Mouse (Mus musculus) heart, embryonic 10.5 days (tissue): ENCODE results near the gene Tshz2. TPM values are rescaled to one million over a fixed set of nuclear protein-coding genes. Genes with fewer than 3 reads are reported as not detected.

ENCODE experiments used
- DNase-seq: peaks from one replicate; pipeline ENCODE4 v3.0.0-alpha.2; 2017; ENCODE audit warnings: low spot score
- H3K27ac ChIP-seq: fragments of 300-500 bp; sonication (generic); 2 replicates; pipeline ENCODE4 v1.5.1; 2016; ENCODE audit warnings: mild to moderate bottlenecking
- H3K27me3 ChIP-seq: fragments of 300-500 bp; sonication (generic); 2 replicates; pipeline ENCODE4 v1.6.1; 2016; ENCODE audit warnings: mild to moderate bottlenecking; ENCODE audit not compliant: poor library complexity, insufficient read depth, severe bottlenecking
- H3K36me3 ChIP-seq: fragments of 300-500 bp; sonication (generic); 2 replicates; pipeline ENCODE4 v1.6.1; 2016; ENCODE audit warnings: mild to moderate bottlenecking, moderate library complexity
- H3K4me1 ChIP-seq: fragments of 300-500 bp; sonication (generic); 2 replicates; pipeline ENCODE4 v1.6.1; 2016; ENCODE audit warnings: mild to moderate bottlenecking
- H3K4me3 ChIP-seq: fragments of 300-500 bp; sonication (generic); 2 replicates; pipeline ENCODE4 v1.5.1; 2016; ENCODE audit warnings: mild to moderate bottlenecking, moderate library complexity
- H3K9me3 ChIP-seq: fragments of 300-500 bp; sonication (generic); 2 replicates; pipeline ENCODE4 v1.6.1; 2016; ENCODE audit warnings: mild to moderate bottlenecking, moderate library complexity
- WGBS: fragments of 180-500 bp; shearing (Covaris S2); methylation state at CpG from one replicate; pipeline ENCODE4 v1.1.7; 2016; 5-methylcytosine and 5-hydroxymethylcytosine counted together
- polyA plus RNA-seq: library from polyadenylated mRNA; unstranded; fragments of >200 nt; fragmentation: Nextera tagmentation; extraction: Ambion mirVana; gene quantifications from 2 replicates; pipeline ENCODE4 v1.2.1, GENCODE M21; 2016

Tshz2 gene
- polyA plus RNA-seq, 1 experiment from 2014 or later = 5.7 TPM

DNA sequence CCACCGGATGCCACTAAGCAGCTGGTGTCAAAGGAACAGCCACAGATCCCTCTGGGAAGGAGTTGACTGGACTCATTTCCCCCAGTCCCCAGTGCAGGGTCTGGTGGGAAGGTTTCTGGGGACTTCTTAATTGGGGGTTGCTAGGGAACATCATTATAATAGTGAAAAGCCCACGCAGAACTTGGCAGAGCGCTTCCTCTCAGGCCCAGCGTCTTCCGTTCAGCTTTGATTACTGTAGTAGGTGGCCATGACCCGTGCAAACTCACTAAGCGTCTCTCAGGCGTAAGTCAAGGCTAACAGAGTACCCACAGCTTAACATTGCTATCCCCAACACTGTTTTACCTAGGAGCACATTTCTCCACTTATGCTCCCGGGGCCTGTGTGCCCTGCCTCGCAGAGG, 181.9 kb downstream of the Tshz2 start:
- no peak overlapping the region for H3K4me3 ChIP-seq
- H3K27ac ChIP-seq = no peak overlapping the region
- WGBS = 81% methylated on average over 10 of the region's 10 CpGs
- DNase-seq = no peak
- H3K36me3 ChIP-seq = no peaks in the 10 kb centered on the region
- H3K27me3 ChIP-seq = peaks cover 5% of the 10 kb centered on the region; the same call in 1 of the 2 replicates
- no peaks in the 10 kb centered on the region for H3K9me3 ChIP-seq
- peaks cover 5% of the 10 kb centered on the region; the same call in 1 of the 2 replicates for H3K4me1 ChIP-seq

DNA sequence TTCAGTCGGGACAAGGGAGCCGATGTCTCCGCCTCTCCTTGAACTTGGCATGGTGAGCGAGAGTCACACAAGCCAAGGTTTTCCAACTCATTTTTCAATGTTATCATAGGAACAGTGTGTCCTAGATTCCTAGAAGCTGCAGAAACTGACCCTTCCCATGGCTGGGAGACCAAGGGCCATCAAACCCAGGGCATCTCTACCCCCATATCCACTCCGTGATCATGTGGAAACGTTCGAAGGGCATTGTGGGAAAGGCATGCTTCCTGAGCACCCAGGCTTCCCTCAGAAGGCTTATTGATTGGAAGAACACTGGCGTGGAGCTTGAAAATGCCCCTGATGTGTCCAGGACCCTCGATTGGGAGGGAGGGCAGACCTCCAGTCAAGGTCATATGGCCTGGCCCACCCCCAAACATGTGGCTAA, 188.2 kb downstream of the Tshz2 start:
- Histone ChIP-seq H3K36me3 (no peaks in the 10 kb centered on the region), H3K27ac (no peak overlapping the region), H3K27me3 (peaks cover 5% of the 10 kb centered on the region; the same call in 1 of the 2 replicates), H3K9me3 (no peaks in the 10 kb centered on the region), H3K4me1 (peaks cover 5% of the 10 kb centered on the region; the same call in 1 of the 2 replicates), H3K4me3 (no peak overlapping the region)
- DNase-seq = no peak
- 90% methylated on average over 9 of the region's 9 CpGs for WGBS

DNA sequence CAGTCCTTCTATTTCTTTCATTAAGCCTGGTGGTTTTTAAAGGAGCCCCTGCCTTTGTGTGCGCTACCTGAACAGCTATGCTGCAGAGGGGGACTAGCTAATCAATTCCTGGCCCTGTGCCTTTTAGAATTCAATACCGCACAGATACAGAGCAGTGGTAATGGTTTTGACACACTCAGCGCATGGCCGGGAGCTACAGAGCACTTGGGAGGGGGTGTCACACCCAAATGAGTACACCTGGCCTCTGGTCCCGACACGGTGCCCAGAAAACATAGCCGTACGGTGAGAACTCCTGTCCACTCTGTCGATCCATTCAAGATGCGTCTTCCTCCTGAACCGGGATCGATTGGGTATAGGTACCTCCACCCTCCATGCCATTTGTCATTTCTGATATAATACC, 193.1 kb downstream of the Tshz2 start:
- no peak overlapping the region for H3K4me3 ChIP-seq
- H3K27me3 ChIP-seq = no peaks in the 10 kb centered on the region
- 85% methylated on average over 12 of the region's 12 CpGs for WGBS
- peaks cover 14% of the 10 kb centered on the region; the same call in 1 of the 2 replicates for H3K4me1 ChIP-seq
- no peaks in the 10 kb centered on the region for H3K9me3 ChIP-seq
- H3K36me3 ChIP-seq = no peaks in the 10 kb centered on the region
- no peak overlapping the region for H3K27ac ChIP-seq
- no peak for DNase-seq

DNA sequence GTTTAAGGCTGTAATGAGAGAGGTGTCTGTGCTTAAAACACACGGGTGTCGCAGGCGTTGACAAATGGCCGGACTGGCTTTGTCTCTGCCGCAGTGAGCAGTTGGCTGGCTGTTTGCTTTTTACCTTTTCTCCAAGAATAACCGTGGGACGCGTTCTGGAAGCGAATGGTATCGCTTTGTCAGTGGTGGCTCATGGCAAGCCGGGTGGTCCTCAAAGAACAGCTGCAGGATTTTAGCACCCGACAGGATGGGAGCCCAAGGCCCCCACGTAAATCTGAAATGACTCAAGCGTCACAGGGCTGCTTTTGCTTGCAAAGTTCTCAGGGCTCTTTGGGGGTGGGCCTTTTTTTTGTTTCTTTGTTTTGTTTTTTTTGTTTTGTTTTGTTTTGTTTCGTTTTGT, 193.5 kb downstream of the Tshz2 start:
- no peaks in the 10 kb centered on the region for H3K27me3 ChIP-seq
- no peaks in the 10 kb centered on the region for H3K9me3 ChIP-seq
- no peak overlapping the region for H3K27ac ChIP-seq
- H3K4me3 ChIP-seq = no peak overlapping the region
- 64% methylated on average over 15 of the region's 15 CpGs for WGBS
- H3K36me3 ChIP-seq = no peaks in the 10 kb centered on the region
- H3K4me1 ChIP-seq = peaks cover 14% of the 10 kb centered on the region; the same call in 1 of the 2 replicates
- DNase-seq = no peak

DNA sequence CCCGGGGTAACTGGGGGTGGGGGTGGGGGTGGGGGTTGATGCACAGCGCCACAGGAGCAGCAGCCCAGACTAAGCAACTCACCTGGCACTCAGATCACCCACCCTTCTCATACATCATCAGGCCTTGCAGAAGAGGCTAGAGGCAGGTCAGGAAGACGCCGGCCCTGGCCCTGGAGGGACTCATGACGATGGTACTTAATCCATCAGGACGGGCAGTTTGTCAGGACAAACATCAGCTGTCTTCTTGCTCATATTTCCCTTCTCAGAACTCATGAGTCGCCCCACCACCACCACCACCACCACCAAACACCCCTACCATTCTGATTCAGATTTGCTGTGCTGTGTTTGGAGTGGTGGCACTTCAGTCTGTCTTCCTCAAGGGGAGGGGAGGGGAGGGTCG, 194.0 kb downstream of the Tshz2 start:
- DNase-seq = no peak
- Histone ChIP-seq H3K27ac (no peak overlapping the region), H3K4me3 (no peak overlapping the region), H3K27me3 (no peaks in the 10 kb centered on the region), H3K9me3 (no peaks in the 10 kb centered on the region), H3K36me3 (no peaks in the 10 kb centered on the region), H3K4me1 (peaks cover 17% of the 10 kb centered on the region; the same call in 1 of the 2 replicates)
- 69% methylated on average over 8 of the region's 8 CpGs for WGBS

DNA sequence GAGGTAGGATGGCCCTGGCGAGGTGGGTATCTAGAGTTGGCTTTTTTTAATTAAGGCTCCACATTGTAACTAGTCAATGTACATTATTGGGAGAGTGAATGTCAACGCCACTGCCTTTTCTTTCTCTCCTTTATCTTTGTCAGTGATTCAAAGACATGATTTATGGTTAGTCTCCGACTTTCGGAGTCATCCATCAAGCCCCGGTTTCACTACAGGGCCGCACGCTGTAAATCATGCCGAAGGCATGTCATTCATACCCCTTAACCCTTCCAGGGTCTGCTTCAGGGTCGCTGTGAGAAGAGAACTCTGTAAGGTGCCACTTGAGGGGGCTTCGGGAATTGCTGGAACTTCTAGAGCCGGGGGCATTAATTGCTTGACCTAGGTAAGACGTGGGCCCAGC, 199.4 kb downstream of the Tshz2 start:
- H3K27me3 ChIP-seq = no peaks in the 10 kb centered on the region
- peaks cover 24% of the 10 kb centered on the region for H3K4me1 ChIP-seq
- H3K9me3 ChIP-seq = no peaks in the 10 kb centered on the region
- WGBS = 80% methylated on average over 12 of the region's 12 CpGs
- no peaks in the 10 kb centered on the region for H3K36me3 ChIP-seq
- no peak overlapping the region for H3K4me3 ChIP-seq
- no peak for DNase-seq
- H3K27ac ChIP-seq = no peak overlapping the region

DNA sequence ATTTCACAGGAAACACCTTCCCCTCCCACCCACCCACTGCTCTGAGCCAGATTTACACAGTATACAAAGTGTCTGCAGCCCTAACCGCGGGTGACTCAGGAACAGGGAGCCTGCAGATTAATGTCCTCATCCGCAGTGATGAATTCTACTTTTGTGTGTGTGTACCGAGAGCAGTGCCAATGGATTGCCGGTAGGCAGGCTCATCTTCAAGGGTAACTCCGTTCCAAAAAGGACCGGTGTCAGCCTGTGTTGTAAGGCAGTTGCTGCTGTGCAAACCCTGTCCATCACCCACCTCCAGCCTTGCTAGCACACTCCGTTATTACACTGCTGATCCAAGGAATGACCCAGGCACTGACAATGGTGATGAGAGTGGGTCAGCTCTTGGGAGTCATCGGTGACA, 200.8 kb downstream of the Tshz2 start:
- Histone ChIP-seq H3K9me3 (no peaks in the 10 kb centered on the region), H3K4me3 (no peak overlapping the region), H3K27me3 (no peaks in the 10 kb centered on the region), H3K36me3 (no peaks in the 10 kb centered on the region), H3K4me1 (peaks cover 24% of the 10 kb centered on the region), H3K27ac (0 out of 2 replicates have a peak overlapping the region, but pooled peaks have one; percentile 13)
- no peak for DNase-seq
- WGBS = 80% methylated on average over 9 of the region's 9 CpGs

DNA sequence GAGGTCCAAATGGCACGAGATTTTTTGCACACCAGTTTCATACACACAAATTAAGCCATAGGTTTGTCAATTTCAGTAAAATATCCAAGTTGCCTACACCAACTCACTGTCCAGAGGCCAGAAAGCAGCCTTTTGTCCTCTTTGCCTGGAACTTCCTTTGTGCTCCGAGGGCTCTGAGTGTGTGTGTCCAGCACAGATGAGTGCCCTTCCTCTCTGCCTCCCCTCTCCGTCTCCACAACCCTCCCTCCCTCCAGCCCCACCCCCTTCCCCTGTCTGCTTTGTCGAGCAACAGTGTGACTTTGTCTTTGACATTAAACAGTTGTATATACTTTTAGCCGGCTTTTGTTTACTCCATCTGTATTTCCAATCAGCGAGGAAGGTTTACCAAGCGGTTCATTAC, 201.8 kb downstream of the Tshz2 start:
- Histone ChIP-seq H3K9me3 (no peaks in the 10 kb centered on the region), H3K27ac (peak overlapping the region; percentile 13; the same call in 1 of the 2 replicates), H3K27me3 (no peaks in the 10 kb centered on the region), H3K36me3 (no peaks in the 10 kb centered on the region), H3K4me1 (peaks cover 24% of the 10 kb centered on the region), H3K4me3 (no peak overlapping the region)
- 35% methylated on average over 7 of the region's 7 CpGs for WGBS
- DNase-seq = no peak

DNA sequence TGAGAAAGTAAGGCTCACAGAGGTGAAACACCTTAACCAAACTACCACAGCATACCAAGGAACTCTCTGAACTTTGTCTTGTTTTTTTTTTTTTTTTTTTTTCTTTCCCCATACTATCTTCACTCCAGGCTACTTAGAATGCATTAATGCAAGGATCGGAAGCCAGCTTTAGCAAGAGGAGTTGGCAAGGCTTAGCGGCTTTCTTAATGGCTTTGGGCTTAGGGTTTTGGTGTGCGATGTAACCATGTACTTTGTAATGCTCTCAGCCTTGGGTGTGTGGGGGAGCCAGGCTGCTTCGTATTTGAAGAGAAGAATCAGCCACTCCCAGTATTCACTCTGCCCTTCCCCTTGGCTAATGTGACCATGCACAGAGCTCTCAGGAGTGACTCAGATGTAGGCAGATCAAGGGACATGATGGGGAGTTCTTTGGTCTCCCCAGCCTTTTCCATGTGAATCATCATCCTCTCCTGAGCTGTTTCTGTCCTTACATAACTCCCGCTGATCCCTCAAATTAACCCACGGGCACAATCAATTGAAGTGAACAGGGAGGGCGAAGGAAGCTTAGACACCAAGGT, 204.3 kb downstream of the Tshz2 start:
- peaks cover 18% of the 10 kb centered on the region for H3K4me1 ChIP-seq
- no peak for DNase-seq
- no peaks in the 10 kb centered on the region for H3K27me3 ChIP-seq
- H3K9me3 ChIP-seq = no peaks in the 10 kb centered on the region
- 86% methylated on average over 7 of the region's 7 CpGs for WGBS
- H3K36me3 ChIP-seq = no peaks in the 10 kb centered on the region
- no peak overlapping the region for H3K4me3 ChIP-seq
- H3K27ac ChIP-seq = no peak overlapping the region

DNA sequence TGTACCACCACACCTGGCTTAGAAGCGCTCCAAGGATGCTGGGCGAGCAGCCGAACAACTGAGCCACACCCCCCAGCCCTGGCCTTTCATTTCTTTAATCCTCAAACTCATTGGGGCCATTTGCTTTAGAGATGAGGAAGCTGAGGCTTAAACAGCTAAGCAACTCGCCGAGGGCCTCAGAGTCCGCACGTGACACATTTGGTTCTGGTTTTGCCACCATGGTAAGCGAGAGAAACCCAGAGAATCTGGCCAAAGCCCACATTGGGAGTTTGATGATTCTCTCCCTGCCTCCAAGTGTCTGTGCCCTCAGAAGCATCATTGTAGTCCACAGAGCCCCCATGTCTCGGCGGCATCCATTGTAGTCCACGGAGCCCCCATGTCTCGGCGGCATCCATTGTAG, 205.7 kb downstream of the Tshz2 start:
- Histone ChIP-seq H3K4me3 (no peak overlapping the region), H3K4me1 (peaks cover 15% of the 10 kb centered on the region)
- 92% methylated on average over 13 of the region's 13 CpGs for WGBS

DNA sequence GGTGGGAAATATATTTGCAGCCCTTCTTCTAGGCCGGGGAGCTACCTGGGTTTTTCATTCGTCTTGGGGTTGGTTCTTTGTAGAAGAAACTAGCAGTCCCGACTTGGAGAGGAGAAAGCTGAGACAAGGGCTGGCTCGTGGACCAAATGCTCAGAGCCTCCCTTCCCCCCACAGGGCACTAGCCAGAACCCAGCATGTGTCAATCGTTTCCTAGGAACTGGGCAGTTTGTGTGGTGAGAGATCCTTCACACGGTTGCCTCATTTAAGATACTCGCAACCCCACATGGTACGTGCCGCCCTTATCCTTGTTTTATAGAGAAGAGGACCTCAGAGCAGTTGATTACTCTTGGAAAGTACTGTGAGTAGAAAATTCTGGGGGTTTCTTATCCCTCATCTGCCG, 208.6 kb downstream of the Tshz2 start:
- no peaks in the 10 kb centered on the region for H3K27me3 ChIP-seq
- H3K9me3 ChIP-seq = no peaks in the 10 kb centered on the region
- DNase-seq = no peak
- H3K4me3 ChIP-seq = no peak overlapping the region
- no peaks in the 10 kb centered on the region for H3K36me3 ChIP-seq
- no peak overlapping the region for H3K27ac ChIP-seq
- peaks cover 10% of the 10 kb centered on the region; the same call in 1 of the 2 replicates for H3K4me1 ChIP-seq
- WGBS = 62% methylated on average over 10 of the region's 10 CpGs

More for the DNA sequence above, 205.7 kb downstream of the Tshz2 start:
- Histone ChIP-seq H3K27ac (no peak overlapping the region), H3K9me3 (no peaks in the 10 kb centered on the region), H3K36me3 (no peaks in the 10 kb centered on the region), H3K27me3 (no peaks in the 10 kb centered on the region)
- DNase-seq = no peak

DNA sequence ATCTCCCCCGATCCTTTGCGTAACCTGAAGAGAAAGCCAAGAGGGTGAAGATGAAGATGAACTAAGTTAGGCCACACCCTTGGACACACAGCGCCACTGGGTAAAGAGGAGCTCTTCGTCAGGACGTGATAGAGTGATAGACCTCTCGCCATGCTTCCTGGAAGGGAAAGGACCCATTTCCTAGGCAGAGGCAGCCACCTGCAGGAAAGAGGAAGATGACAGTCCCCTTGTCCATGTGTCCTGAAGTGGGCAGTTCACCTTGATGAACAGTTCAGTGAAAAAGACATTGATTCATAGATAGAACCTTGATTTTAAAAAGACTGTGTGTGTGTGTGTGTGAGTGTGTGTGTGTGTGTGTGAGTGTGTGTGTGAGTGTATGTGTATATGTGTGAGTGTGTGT, 209.7 kb downstream of the Tshz2 start:
- DNase-seq = no peak
- Histone ChIP-seq H3K36me3 (no peaks in the 10 kb centered on the region), H3K9me3 (no peaks in the 10 kb centered on the region), H3K27ac (no peak overlapping the region), H3K27me3 (no peaks in the 10 kb centered on the region), H3K4me3 (no peak overlapping the region), H3K4me1 (peaks cover 10% of the 10 kb centered on the region; the same call in 1 of the 2 replicates)
- WGBS = 70% methylated on average over 6 of the region's 6 CpGs

DNA sequence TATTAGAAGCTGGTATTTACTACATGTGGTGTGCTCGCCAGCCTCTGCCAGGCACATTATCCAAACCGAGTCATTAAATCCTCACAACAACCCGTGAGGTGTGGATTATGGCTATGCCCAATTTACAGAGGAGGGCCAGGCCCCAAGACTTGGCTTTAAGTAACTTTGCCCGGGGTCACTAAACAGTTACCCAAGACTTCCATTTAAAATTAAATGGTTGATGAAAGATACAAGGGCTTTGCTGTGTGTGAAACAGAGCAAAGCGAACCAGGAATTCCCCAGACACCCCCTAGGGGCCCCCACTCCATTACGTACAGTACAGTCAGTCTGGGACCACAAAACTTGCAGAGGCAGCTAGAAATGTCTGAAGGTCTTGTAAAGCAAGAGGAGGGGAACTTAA, 210.7 kb downstream of the Tshz2 start:
- peaks cover 10% of the 10 kb centered on the region; the same call in 1 of the 2 replicates for H3K4me1 ChIP-seq
- no peak overlapping the region for H3K27ac ChIP-seq
- no peaks in the 10 kb centered on the region for H3K36me3 ChIP-seq

DNA sequence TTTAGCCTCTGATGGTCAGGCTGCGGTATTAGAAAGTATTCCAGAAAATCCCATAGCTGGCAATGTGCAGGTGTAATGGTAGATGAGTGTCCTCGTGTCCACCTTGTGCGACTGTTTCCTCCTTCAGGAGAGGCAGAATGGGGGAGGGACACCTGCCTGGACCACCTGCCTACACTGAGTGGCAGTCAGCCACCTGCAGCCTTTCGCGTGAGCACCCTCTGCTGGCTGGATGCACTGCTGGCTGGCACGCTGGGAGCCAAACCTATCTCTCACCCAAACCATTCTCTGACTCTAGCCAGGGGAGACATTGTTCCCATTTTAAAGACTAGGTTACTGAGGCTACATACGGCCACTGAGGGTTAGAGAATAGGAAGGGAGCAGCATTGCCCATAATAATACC, 216.3 kb downstream of the Tshz2 start:
- Histone ChIP-seq H3K9me3 (no peaks in the 10 kb centered on the region), H3K4me1 (0 out of 2 replicates have a peak, but pooled peaks cover 7% of the 10 kb centered on the region), H3K36me3 (no peaks in the 10 kb centered on the region), H3K4me3 (no peak overlapping the region), H3K27ac (no peak overlapping the region), H3K27me3 (no peaks in the 10 kb centered on the region)
- no peak for DNase-seq
- 30% methylated on average over 7 of the region's 7 CpGs for WGBS

More for the DNA sequence above, 210.7 kb downstream of the Tshz2 start:
- Histone ChIP-seq H3K9me3 (no peaks in the 10 kb centered on the region), H3K27me3 (no peaks in the 10 kb centered on the region), H3K4me3 (no peak overlapping the region)
- DNase-seq = no peak
- WGBS = 64% methylated on average over 6 of the region's 6 CpGs
